Mouse (Mus musculus): ENCODE measurements around the gene Ccdc141. TPM values are rescaled to one million over a fixed set of nuclear protein-coding genes. Genes with fewer than 3 reads are reported as not detected.
"Not testable (repeated sequence)": the region's sequence is repeated elsewhere in the genome, so short reads cannot be mapped to it uniquely, and the experiment has no call there.

Ccdc141 gene
- polyA plus RNA-seq, 1 experiment from 2014 or later: 8.4 TPM

DNA sequence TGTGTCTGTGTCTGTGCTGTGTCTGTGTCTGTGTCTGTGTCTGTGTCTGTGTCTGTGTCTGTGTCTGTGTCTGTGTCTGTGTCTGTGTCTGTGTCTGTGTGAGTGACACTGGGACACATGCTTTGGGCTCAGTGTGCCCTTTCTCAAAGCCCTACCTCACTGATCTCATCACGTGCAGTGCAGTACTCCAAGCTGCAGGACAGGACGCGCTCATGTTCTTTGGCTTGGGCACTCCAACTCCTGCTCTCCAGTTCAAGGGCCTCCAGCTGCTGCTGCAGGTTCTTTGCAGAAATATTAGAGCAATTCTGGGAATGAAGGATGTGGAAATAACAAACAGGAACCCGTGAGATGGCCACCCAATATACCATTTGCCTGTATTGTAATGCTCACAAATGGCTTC lies 131.2 kb downstream of the Ccdc141 start:
- Histone ChIP-seq H3K9me3 (ENCODE audit: low read depth, low read length) (no peaks in the 10 kb centered on the region), H3K4me3 (ENCODE audit: low read depth, low read length) (no peak overlapping the region), H3K27me3 (ENCODE audit: insufficient read depth, low read length) (no peaks in the 10 kb centered on the region), H3K4me1 (ENCODE audit: insufficient read depth) (no peaks in the 10 kb centered on the region), H3K27ac (ENCODE audit: low read depth) (no peak overlapping the region), H3K4me2 (no peak overlapping the region), H3K36me3 (ENCODE audit: insufficient read depth) (no peaks in the 10 kb centered on the region), H3K9ac (no peak overlapping the region)
- ATAC-seq (ENCODE audit: insufficient read depth): no peak
- WGBS: 60% methylated on average over 4 of the region's 4 CpGs
- TF ChIP-seq CTCF (IDR thresholded peaks at IDR 0.05; ENCODE audit: low read depth): no peak
- DNase-seq: no peak

DNA sequence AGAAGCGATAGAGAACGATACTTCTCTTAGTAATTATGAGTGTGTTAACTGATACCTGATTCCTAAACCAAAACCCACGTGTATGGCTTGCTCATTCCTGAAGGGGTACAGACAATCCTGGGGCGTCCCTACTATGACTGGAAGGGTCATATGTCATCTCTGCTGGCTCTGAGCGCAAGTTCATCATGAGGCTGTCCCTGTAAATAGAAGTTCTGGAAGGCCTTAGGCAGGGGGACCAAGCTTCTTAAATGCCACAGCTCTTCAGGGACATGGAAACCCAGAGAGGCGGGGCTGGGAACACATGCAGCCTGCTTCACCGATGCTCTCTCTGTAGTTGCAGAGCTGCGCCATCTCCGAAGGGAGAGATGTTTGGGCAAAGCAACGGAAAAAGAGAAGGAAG lies 133.2 kb downstream of the Ccdc141 start:
- 82% methylated on average over 10 of the region's 10 CpGs for whole genome bisulfite sequencing

DNA sequence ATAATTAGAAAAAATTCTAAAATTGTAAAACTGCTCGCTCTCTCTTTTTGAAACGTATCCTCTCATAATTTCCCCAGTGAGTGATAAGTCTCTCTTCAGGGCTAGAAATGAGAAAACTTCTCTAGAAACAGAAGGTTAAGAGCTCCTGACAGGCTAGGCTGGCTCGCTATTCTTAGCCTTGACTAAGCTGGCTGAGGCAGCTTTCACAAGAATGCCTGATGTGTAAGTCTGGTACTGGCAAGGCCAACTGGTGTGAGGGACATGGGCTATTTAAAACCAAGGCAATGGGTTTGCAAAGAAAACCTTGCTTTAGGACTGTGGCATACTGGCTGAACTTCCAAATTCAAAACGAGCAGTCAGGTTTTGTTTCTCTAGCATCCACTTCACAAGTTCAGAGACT lies 136.3 kb downstream of the Ccdc141 start:
- no peaks in the 10 kb centered on the region for H3K36me3 ChIP-seq (ENCODE audit: insufficient read depth)
- no peak for TF ChIP-seq CTCF (IDR thresholded peaks at IDR 0.05; ENCODE audit: low read depth)
- H3K4me3 ChIP-seq (ENCODE audit: low read depth, low read length): no peak overlapping the region
- WGBS: 84% methylated on average over 4 of the region's 4 CpGs
- H3K4me2 ChIP-seq: no peak overlapping the region
- no peaks in the 10 kb centered on the region for H3K9me3 ChIP-seq (ENCODE audit: low read depth, low read length)
- ATAC-seq (ENCODE audit: insufficient read depth) (no peak), DNase-seq (no peak)
- H3K4me1 ChIP-seq (ENCODE audit: insufficient read depth): no peaks in the 10 kb centered on the region
- no peak overlapping the region for H3K9ac ChIP-seq
- H3K27me3 ChIP-seq (ENCODE audit: insufficient read depth, low read length): no peaks in the 10 kb centered on the region
- H3K27ac ChIP-seq (ENCODE audit: low read depth): no peak overlapping the region

More for the DNA sequence above, 133.2 kb downstream of the Ccdc141 start:
- H3K27me3 ChIP-seq (ENCODE audit: insufficient read depth, low read length): no peaks in the 10 kb centered on the region
- H3K27ac ChIP-seq (ENCODE audit: low read depth): no peak overlapping the region
- DNase-seq (no peak), ATAC-seq (ENCODE audit: insufficient read depth) (no peak)
- H3K4me1 ChIP-seq (ENCODE audit: insufficient read depth): no peaks in the 10 kb centered on the region
- no peak for TF ChIP-seq CTCF (IDR thresholded peaks at IDR 0.05; ENCODE audit: low read depth)
- no peak overlapping the region for H3K4me3 ChIP-seq (ENCODE audit: low read depth, low read length)
- H3K9ac ChIP-seq: no peak overlapping the region
- no peaks in the 10 kb centered on the region for H3K9me3 ChIP-seq (ENCODE audit: low read depth, low read length)
- H3K36me3 ChIP-seq (ENCODE audit: insufficient read depth): no peaks in the 10 kb centered on the region
- H3K4me2 ChIP-seq: no peak overlapping the region

DNA sequence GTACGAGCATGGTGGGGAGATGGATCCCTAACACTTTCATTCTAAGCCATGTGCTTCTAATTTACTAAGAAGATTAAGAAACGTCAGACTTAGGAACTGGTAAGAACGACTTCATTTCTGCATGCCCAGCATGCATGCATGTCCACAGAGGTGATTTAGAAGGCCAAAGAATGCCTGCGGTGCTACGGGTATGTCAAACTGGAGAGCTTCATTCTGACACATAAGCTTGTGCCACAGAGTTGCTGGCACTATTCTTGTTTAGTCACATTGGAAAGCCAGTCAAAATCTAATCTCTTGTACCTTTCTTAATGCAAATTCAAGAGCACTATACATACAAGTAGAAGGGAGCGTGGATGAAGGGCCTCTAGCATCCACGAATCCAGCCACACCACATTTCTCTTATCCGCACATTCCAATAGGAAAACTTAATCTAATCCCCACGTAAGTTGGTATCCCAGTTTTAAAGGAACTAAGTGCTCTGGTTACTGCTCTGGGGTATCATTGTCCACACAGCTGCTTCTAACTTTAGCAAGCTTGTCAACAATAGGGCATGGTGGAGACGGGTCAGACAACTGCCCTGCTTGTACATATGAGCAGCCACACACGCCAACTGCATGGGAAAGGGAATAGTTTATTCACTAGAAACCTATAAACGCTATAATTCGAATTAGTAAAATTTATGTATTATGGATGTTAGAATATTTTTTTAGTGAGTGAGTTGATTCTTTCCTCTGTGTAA lies 136.9 kb downstream of the Ccdc141 start:
- no peaks in the 10 kb centered on the region for H3K36me3 ChIP-seq (ENCODE audit: insufficient read depth)
- no peak overlapping the region for H3K4me3 ChIP-seq (ENCODE audit: low read depth, low read length)
- 81% methylated on average over 13 of the region's 13 CpGs for WGBS
- TF ChIP-seq CTCF (IDR thresholded peaks at IDR 0.05; ENCODE audit: low read depth): no peak
- no peak overlapping the region for H3K27ac ChIP-seq (ENCODE audit: low read depth)
- no peak overlapping the region for H3K4me2 ChIP-seq
- H3K27me3 ChIP-seq (ENCODE audit: insufficient read depth, low read length): no peaks in the 10 kb centered on the region
- H3K9ac ChIP-seq: no peak overlapping the region
- H3K9me3 ChIP-seq (ENCODE audit: low read depth, low read length): no peaks in the 10 kb centered on the region
- no peaks in the 10 kb centered on the region for H3K4me1 ChIP-seq (ENCODE audit: insufficient read depth)
- ATAC-seq (ENCODE audit: insufficient read depth): no peak
- no peak for DNase-seq

DNA sequence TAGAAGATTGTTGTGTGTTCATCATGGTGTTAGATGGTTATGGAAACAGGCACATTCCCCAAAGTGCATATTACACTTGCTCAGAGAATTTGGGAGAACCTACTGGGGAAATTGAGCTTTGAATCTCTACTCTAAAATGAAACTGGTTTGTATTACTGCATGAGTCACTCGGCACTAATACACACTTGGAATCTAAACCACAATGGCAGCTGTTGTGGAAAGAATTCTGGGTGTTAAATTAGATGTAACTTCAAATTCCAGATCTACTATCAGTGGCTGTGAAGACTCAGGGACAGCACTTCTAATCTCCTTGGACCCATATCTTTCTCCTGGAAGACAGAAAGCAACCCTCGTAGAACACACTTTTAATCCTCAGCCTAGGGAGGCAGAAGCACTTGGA lies 149.8 kb downstream of the Ccdc141 start:
- Histone ChIP-seq H3K36me3 (ENCODE audit: insufficient read depth) (no peaks in the 10 kb centered on the region), H3K27me3 (ENCODE audit: insufficient read depth, low read length) (no peaks in the 10 kb centered on the region), H3K4me3 (ENCODE audit: low read depth, low read length) (no peak overlapping the region), H3K27ac (ENCODE audit: low read depth) (no peak overlapping the region), H3K9me3 (ENCODE audit: low read depth, low read length) (no peaks in the 10 kb centered on the region), H3K4me1 (ENCODE audit: insufficient read depth) (no peaks in the 10 kb centered on the region), H3K4me2 (no peak overlapping the region), H3K9ac (no peak overlapping the region)
- WGBS: 72% methylated on average over 2 of the region's 2 CpGs
- ATAC-seq (ENCODE audit: insufficient read depth): no peak
- no peak for DNase-seq
- no peak for TF ChIP-seq CTCF (IDR thresholded peaks at IDR 0.05; ENCODE audit: low read depth)

DNA sequence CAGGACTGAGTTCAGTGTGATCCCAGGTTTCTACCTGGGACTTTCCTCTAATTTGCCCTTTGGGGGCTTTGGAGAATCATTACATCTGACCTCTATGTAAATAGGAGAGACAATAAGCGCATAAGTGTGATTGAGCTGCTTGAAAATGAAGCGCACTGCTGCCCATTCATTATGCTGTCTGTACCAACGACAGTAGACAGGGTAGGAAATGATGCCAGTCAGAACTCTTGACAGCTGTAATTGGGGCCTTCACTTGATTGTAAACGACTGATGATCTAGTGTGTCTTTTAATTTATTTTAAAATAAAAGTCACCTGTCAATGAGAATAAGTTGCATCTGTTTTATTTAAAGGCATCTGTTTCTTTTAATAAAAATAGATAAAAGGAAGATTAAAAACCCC lies 152.7 kb downstream of the Ccdc141 start:
- TF ChIP-seq CTCF (IDR thresholded peaks at IDR 0.05; ENCODE audit: low read depth): no peak
- DNase-seq (no peak), ATAC-seq (ENCODE audit: insufficient read depth) (no peak)
- Histone ChIP-seq H3K27me3 (ENCODE audit: insufficient read depth, low read length) (no peaks in the 10 kb centered on the region), H3K9ac (no peak overlapping the region), H3K9me3 (ENCODE audit: low read depth, low read length) (no peaks in the 10 kb centered on the region), H3K36me3 (ENCODE audit: insufficient read depth) (no peaks in the 10 kb centered on the region), H3K4me3 (ENCODE audit: low read depth, low read length) (no peak overlapping the region), H3K4me2 (no peak overlapping the region), H3K4me1 (ENCODE audit: insufficient read depth) (no peaks in the 10 kb centered on the region), H3K27ac (ENCODE audit: low read depth) (no peak overlapping the region)
- WGBS: 70% methylated on average over 4 of the region's 4 CpGs

DNA sequence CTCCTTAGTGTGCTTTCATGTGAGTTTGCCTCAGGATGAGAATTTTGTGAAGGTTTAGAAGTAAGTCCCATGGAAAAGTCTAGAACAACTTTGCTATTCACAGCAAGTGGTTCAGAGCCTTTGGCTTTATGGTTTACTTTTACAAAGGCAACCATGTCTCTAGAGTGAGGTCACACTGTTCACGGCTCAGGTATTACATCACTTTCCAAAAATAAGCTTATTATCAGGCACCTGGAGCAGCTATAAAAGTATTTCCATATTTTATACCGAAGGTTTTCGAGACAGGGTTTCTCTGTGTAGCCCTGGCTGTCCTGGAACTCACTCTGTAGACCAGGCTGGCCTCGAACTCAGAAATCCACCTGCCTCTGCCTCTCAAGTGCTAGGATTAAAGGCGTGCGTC lies 157.0 kb downstream of the Ccdc141 start:
- ATAC-seq (ENCODE audit: insufficient read depth); H3K27ac ChIP-seq (ENCODE audit: low read depth); H3K9me3 ChIP-seq (ENCODE audit: low read depth, low read length); DNase-seq; H3K36me3 ChIP-seq (ENCODE audit: insufficient read depth); H3K4me3 ChIP-seq (ENCODE audit: low read depth, low read length); H3K4me1 ChIP-seq (ENCODE audit: insufficient read depth); H3K4me2 ChIP-seq; H3K9ac ChIP-seq; H3K27me3 ChIP-seq (ENCODE audit: insufficient read depth, low read length): not testable (repeated sequence)
- whole genome bisulfite sequencing: 89% methylated on average over 6 of the region's 6 CpGs
